Mouse (Mus musculus) cortical plate, adult 2 months (tissue): ENCODE measurements around the gene Slc16a10. TPM values are rescaled to one million over a fixed set of nuclear protein-coding genes. Genes with fewer than 3 reads are reported as not detected.
"Not testable (repeated sequence)": the region's sequence is repeated elsewhere in the genome, so short reads cannot be mapped to it uniquely, and the experiment has no call there.

Experiments
- H3K27ac ChIP-seq: fragments of 200-500 bp; 2 replicates; pipeline ENCODE4 v1.5.1; 2012; ENCODE audit warnings: low read length, control low read depth, inconsistent platforms; ENCODE audit not compliant: insufficient read depth
- H3K4me1 ChIP-seq: fragments of 200-500 bp; 2 replicates; pipeline ENCODE4 v1.6.1; 2011; ENCODE audit warnings: low read length; ENCODE audit not compliant: control insufficient read depth, insufficient read depth
- H3K4me3 ChIP-seq: fragments of 200-500 bp; 2 replicates; pipeline ENCODE4 v1.5.1; 2011; ENCODE audit warnings: mild to moderate bottlenecking, low read length, control low read depth; ENCODE audit not compliant: insufficient read depth
- CTCF ChIP-seq: fragments of 200-500 bp; IDR thresholded peaks from 2 replicates; pipeline ENCODE4 v1.5.1; 2011; ENCODE audit warnings: mild to moderate bottlenecking, control low read depth, low read length; ENCODE audit not compliant: insufficient read depth; ENCODE audit errors: extremely low read depth
- POLR2A ChIP-seq: fragments of 200-500 bp; IDR thresholded peaks from 2 replicates; pipeline ENCODE4 v1.6.1; 2011; ENCODE audit warnings: mild to moderate bottlenecking, low read length, control low read depth; ENCODE audit not compliant: insufficient read depth; ENCODE audit errors: extremely low read depth
- polyA plus RNA-seq: library from polyadenylated mRNA; depleted of rRNA; stranded (reverse); fragments of >200 nt; gene quantifications from 2 replicates; pipeline ENCODE4 v1.2.3, GENCODE M21; 2012

Gene Slc16a10
- polyA plus RNA-seq, 1 experiment: 3.0 TPM

DNA sequence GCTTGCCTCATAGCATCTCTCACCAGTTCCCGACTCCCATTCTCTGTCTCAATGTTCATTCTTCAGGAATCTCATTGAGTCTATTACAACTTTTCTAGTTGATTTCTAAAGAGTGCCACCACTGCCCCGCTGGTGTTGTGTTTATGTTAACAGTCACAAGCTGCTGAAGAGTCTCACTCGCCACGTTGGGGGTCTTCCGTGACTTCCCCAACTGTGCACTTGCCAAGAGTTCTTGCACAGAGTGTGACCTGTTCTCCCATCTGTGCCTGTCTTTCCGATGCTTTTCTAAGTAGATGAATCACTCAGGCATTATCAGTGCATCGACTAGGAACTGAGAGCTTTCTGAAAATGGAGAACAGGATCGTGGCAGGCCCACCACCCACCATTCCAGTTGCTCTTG is 114.0 kb downstream of the Slc16a10 start:
- Histone ChIP-seq H3K4me1 (no peaks in the 10 kb centered on the region), H3K4me3 (no peak overlapping the region), H3K27ac (no peak overlapping the region)
- no peak for TF ChIP-seq CTCF
- TF ChIP-seq POLR2A: no peak

DNA sequence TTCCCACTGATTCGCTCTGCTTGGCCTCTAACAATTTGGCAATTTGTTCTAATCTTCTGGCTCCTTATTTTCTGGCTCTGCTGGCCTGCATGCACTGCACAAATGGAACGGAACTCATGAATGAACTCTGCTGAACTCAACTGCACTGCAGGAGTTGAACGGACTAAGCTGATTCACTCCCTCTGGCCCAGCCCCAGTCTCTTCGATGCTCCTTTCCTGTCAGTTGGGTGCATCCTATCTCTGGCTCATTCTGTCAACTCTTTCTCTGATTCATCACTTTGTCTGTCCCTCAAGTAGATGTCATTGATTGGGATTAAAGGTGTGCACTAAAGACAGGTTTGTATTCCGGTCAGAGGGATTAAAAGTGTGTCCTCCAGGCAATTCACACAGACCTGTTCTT is 115.5 kb downstream of the Slc16a10 start:
- Histone ChIP-seq H3K4me1 (no peaks in the 10 kb centered on the region), H3K27ac (no peak overlapping the region), H3K4me3 (no peak overlapping the region)
- TF ChIP-seq CTCF (no peak), POLR2A (no peak)

GRCm38 (mm10) chr10:40025560-40025959 is 116.5 kb downstream of the Slc16a10 start:
- TF ChIP-seq CTCF (no peak), POLR2A (no peak)
- H3K4me1 ChIP-seq: no peaks in the 10 kb centered on the region
- peak overlapping the region; percentile 47 for H3K4me3 ChIP-seq
- H3K27ac ChIP-seq: no peak overlapping the region

DNA sequence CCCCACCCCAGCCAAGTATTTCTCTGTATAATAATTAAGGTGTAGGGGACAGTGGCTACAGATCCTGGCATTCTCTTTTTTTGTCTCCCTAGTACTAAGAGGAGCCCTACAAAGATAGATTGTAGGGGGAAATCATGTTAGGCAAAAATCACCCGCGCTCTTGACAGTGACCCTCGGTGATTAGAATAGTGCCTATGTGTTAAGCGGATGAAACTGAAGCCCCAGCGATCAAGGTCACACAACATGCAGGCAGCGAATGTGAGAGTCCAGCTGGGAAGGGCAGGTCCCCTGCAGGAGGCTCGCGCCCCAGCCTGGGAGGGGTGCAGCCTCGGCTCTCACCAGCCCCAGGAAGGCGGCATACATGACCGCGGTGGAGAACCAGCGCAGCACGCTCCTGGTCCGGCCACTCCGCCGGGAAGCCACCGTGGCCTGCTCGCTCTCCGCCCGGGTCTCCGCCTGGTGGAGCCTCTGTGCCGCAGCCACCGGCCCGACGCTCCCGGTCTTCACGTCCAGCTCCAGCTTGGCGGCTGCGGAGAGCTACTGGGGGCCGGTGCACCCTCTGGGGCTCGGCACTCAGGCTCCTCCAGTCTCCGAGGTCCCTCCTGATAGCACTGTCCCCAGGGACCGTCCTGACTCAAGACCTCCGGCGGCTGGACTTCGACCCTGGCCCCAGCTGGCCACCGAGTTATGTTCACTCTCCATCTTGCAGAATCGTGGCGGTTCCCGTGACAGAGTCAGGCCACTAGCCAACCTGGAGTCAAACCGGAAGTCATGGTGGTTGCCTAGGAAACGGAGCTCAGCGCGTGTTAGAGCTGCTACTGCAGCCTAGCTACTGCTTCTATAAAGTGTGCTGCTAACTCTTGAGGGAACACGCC is 117.3 kb downstream of the Slc16a10 start, which contains the start of gene Mfsd4b1:
Gene Mfsd4b1, minus strand, starts transcription at position 715 of the 875 bp plus-strand sequence.
- H3K4me3 ChIP-seq: peak within 1 kb of the TSS; percentile 47
- H3K27ac ChIP-seq: peak within 1 kb of the TSS; percentile 62
- TF ChIP-seq POLR2A: peak; percentile 70; the same call in 1 of the 2 replicates
- no peak for TF ChIP-seq CTCF
- no peaks in the 10 kb centered on the region for H3K4me1 ChIP-seq

GRCm38 (mm10) chr10:40020401-40020800 is 121.7 kb downstream of the Slc16a10 start:
- H3K27ac ChIP-seq: no peak overlapping the region
- no peak overlapping the region for H3K4me3 ChIP-seq
- peaks cover 2% of the 10 kb centered on the region; the same call in 1 of the 2 replicates for H3K4me1 ChIP-seq
- TF ChIP-seq CTCF (no peak), POLR2A (no peak)

- no peak overlapping the region for H3K4me3 ChIP-seq
- no peak for TF ChIP-seq CTCF
- no peak for TF ChIP-seq POLR2A
- H3K4me1 ChIP-seq: peaks cover 2% of the 10 kb centered on the region; the same call in 1 of the 2 replicates
Measured at GRCm38 (mm10) chr10:40019492-40019891, 122.6 kb downstream of the Slc16a10 start.

DNA sequence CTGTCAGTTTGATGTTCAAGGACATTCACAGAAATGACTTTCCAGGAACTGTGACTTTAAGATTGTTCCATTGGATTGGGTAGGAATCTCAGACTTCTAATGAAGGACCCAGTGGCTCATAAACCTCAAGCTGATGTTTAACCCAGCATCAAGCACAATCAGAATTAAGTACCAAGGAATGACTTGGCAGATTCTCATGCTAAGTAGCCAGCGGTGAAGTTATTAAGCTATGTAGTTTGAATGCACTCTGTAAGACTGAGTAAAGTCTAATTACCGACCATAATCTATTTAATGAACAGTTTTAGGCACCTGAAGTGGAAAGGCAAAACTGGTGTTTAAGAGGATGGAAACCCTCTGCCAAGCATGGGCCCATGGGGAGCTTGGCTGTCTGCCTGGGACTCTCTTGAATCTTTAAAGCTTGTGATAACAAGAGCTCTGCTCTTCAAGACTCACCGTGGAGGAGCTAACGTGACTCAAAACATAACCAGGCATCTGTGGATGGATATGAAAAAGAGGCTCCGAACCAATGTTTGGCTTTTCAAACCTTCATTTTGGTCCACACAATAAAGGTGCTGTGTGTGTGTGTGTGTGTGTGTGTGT is 123.7 kb downstream of the Slc16a10 start:
- TF ChIP-seq CTCF (no peak), POLR2A (no peak)
- no peak overlapping the region for H3K4me3 ChIP-seq
- H3K4me1 ChIP-seq: peaks cover 2% of the 10 kb centered on the region; the same call in 1 of the 2 replicates
- no peak overlapping the region for H3K27ac ChIP-seq

More at GRCm38 (mm10) chr10:40019492-40019891, 122.6 kb downstream of the Slc16a10 start:
- no peak overlapping the region for H3K27ac ChIP-seq

DNA sequence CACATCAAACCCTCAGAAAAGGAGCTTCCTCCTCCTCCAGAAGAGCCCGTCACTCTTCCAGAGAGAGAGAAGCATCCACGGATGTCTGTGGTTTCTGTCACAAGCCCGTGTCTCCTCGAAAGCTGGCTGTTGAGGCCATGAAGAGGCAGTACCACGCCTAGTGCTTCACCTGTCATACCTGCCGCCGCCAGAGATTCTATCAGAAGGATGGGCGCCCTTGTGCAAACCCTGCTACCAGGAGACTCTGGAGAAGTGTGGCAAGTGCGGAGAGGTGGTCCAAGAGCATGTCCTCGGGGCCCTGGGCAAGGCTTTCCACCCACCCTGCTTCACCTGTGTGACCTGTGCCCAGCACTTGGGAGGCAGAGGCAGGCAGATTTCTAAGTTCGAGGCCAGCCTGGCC is 132.5 kb downstream of the Slc16a10 start:
- Histone ChIP-seq H3K4me3 (no peak overlapping the region), H3K27ac (no peak overlapping the region), H3K4me1 (no peaks in the 10 kb centered on the region)
- TF ChIP-seq POLR2A: no peak
- no peak for TF ChIP-seq CTCF

DNA sequence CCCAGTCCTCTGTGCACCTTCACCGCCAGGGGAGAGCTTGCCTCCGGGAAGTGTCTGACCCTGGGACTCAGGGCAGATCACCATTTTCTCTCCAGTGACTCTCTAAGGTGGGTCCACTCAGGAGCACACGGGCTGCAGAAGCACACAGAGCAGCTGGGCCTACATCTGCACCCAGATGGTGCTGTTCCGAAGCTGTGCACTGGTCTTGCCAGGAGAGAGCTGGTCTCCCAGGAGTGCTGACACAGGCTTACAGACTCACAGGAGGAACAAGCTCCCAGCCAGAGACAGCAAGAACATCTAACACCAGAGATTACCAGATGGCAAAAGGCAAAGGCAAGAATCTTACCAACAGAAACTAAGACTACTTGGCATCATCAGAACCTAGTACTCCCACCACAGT is 133.2 kb downstream of the Slc16a10 start:
- H3K4me1 ChIP-seq, H3K27ac ChIP-seq: not testable (repeated sequence)

GRCm38 (mm10) chr10:40007953-40008352 is 134.1 kb downstream of the Slc16a10 start:
- no peak overlapping the region for H3K4me3 ChIP-seq
- TF ChIP-seq POLR2A (no peak), CTCF (no peak)
- no peak overlapping the region for H3K27ac ChIP-seq
- no peaks in the 10 kb centered on the region for H3K4me1 ChIP-seq

More for the DNA sequence above, 133.2 kb downstream of the Slc16a10 start:
- H3K4me3 ChIP-seq: not testable (repeated sequence)
